Mouse (Mus musculus) G1E (cell line): ENCODE measurements around the gene Ptpn18. TPM values are rescaled to one million over a fixed set of nuclear protein-coding genes. Genes with fewer than 3 reads are reported as not detected.

ENCODE experiments used
- ATAC-seq: 2 replicates; pipeline ENCODE4 v1.8.0; 2016; ENCODE audit warnings: mild to moderate bottlenecking; ENCODE audit not compliant: insufficient number of reproducible peaks, poor library complexity, low FRiP score, severe bottlenecking; ENCODE audit errors: extremely low read depth
- DNase-seq: peaks from one replicate; pipeline ENCODE4 v3.0.0; 2012; ENCODE audit warnings: low spot score
- H3K27me3 ChIP-seq: 2 replicates; pipeline ENCODE4 v1.6.1; 2012; ENCODE audit warnings: mild to moderate bottlenecking, low read length, inconsistent platforms; ENCODE audit not compliant: insufficient read depth
- H3K36me3 ChIP-seq: replicated peaks from 2 replicates; pipeline ENCODE3; 2012; ENCODE audit warnings: mild to moderate bottlenecking, inconsistent platforms
- H3K4me1 ChIP-seq: 2 replicates; pipeline ENCODE4 v1.6.1; 2012; ENCODE audit warnings: low read depth, low read length, inconsistent platforms, mixed read lengths; ENCODE audit not compliant: insufficient read depth
- H3K4me3 ChIP-seq: 2 replicates; pipeline ENCODE4 v1.5.1; 2012; ENCODE audit warnings: low read depth, mild to moderate bottlenecking, inconsistent platforms, low read length, moderate library complexity, mixed read lengths
- H3K9me3 ChIP-seq: replicated peaks from 2 replicates; pipeline ENCODE4 v1.6.1; 2012; ENCODE audit warnings: inconsistent platforms
- CTCF ChIP-seq: IDR thresholded peaks from 2 replicates; pipeline ENCODE4 v1.5.1; 2012; ENCODE audit warnings: low read depth, low read length, inconsistent platforms, mixed read lengths
- GATA1 ChIP-seq: IDR thresholded peaks from 2 replicates; pipeline ENCODE4 v1.6.1; 2012; ENCODE audit warnings: borderline replicate concordance, low read length, inconsistent platforms, mixed read lengths
- GATA2 ChIP-seq: IDR thresholded peaks from 2 replicates; pipeline ENCODE4 v1.6.1; 2012; ENCODE audit warnings: low read depth, low read length, inconsistent platforms, borderline replicate concordance
- POLR2AphosphoS5 ChIP-seq: IDR thresholded peaks from 2 replicates; pipeline ENCODE4 v1.6.1; 2012; ENCODE audit warnings: low read depth, low read length, inconsistent platforms; ENCODE audit not compliant: insufficient replicate concordance
- TAL1 ChIP-seq: conservative IDR thresholded peaks from 2 replicates; pipeline ENCODE4 v1.6.1; 2012; ENCODE audit warnings: low read depth, low read length, inconsistent platforms, mixed read lengths
- polyA plus RNA-seq: library from polyadenylated mRNA; stranded (reverse); fragments of >175 nt; gene quantifications from 2 replicates; pipeline ENCODE4 v1.2.3, GENCODE M21; 2012
- total RNA-seq, 2 experiments: library from RNA; stranded (forward) in 1 of 2; stranded (reverse) in 1 of 2; fragments of 200-1000 nt in 1 of 2; fragments of >200 nt in 1 of 2; fragmentation: Nextera tagmentation in 1 of 2; gene quantifications; 2 replicates each; pipeline ENCODE4 v1.2.3; 2014 to 2017

Gene Ptpn18
- total and polyA plus RNA-seq, 3 experiments: 57.9 to 117 (median 104) TPM

DNA sequence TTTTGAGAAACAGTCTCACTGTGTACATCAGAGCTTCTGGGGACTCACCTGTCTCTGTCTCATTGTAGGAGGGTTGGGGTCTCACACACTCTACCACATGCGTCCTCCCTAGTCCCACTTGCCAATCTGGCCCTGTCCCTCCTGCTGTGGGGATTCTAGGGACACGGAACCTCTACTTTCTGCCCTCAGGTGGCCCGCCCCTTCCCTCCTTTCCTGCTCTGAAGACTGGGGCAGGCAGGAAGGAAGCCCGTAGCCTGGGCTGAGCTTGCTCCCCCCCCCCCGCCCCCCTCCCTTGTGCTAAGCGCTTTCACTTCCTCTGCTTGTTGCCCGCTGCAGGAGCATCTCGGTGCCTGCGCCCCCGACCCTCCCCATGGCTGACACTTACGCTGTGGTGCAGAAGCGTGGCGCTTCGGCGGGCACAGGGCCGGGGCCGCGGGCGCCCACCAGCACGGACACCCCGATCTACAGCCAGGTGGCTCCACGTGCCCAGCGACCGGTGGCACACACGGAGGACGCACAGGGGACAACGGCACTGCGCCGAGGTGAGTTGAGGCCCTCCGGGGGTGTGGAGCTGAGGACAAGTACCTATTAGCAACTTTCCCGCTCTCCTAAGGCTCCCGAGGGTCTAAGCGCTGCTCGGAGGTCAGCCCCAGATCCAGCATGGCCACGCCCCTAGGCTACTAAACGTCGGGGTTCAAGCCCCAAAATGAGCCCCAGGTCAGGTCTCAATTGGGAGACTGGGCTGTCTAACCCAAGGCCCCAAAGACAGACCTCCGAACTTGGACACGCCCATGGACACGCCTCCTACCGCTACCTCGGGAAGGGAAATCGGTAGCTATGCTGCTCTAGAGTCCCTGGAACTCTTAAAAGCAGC is 13.1 kb downstream of the Ptpn18 start:
- peak overlapping the region; percentile 72 for H3K4me3 ChIP-seq
- peaks cover 33% of the 10 kb centered on the region for H3K4me1 ChIP-seq

GRCm38 (mm10) chr1:34478891-34479655 is 19.5 kb downstream of the Ptpn18 start:
- TF ChIP-seq POLR2AphosphoS5: no peak
- no peak for TF ChIP-seq GATA1
- TF ChIP-seq GATA2: no peak
- no peak for TF ChIP-seq TAL1
- no peak for TF ChIP-seq CTCF
- H3K4me3 ChIP-seq: no peak overlapping the region
- no peaks in the 10 kb centered on the region for H3K9me3 ChIP-seq
- DNase-seq: no peak
- peaks cover 24% of the 10 kb centered on the region for H3K4me1 ChIP-seq
- H3K36me3 ChIP-seq: no peaks in the 10 kb centered on the region
- peaks cover 16% of the 10 kb centered on the region for H3K27me3 ChIP-seq
- ATAC-seq: no peak

More for the DNA sequence above, 13.1 kb downstream of the Ptpn18 start:
- Histone ChIP-seq H3K36me3 (peaks cover 6% of the 10 kb centered on the region), H3K9me3 (no peaks in the 10 kb centered on the region), H3K27me3 (peaks cover 27% of the 10 kb centered on the region)
- TF ChIP-seq TAL1: no peak
- ATAC-seq (peak; percentile 86), DNase-seq (peak; percentile 68)

DNA sequence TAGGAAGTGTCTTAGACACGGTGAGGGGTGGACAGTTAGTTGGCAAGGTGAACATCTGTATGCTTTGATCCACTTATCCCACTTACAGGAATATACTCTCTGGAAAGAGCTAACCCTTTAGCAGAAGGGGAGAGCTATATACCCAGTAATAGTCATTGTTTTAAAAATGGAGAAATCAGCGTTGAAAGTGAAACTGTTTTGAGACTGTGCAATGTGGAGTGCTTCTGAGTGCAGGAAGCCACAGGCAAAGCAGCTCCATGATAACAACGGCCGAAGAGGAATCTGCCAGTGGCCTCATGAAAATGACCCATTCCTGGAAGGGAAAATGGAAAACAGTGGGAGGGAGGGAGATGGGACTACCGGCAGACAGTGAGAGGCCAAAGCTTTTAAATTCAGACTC is 21.2 kb downstream of the Ptpn18 start:
- TF ChIP-seq POLR2AphosphoS5 (no peak), TAL1 (no peak), GATA2 (no peak), GATA1 (no peak), CTCF (no peak)
- no peak for ATAC-seq

DNA sequence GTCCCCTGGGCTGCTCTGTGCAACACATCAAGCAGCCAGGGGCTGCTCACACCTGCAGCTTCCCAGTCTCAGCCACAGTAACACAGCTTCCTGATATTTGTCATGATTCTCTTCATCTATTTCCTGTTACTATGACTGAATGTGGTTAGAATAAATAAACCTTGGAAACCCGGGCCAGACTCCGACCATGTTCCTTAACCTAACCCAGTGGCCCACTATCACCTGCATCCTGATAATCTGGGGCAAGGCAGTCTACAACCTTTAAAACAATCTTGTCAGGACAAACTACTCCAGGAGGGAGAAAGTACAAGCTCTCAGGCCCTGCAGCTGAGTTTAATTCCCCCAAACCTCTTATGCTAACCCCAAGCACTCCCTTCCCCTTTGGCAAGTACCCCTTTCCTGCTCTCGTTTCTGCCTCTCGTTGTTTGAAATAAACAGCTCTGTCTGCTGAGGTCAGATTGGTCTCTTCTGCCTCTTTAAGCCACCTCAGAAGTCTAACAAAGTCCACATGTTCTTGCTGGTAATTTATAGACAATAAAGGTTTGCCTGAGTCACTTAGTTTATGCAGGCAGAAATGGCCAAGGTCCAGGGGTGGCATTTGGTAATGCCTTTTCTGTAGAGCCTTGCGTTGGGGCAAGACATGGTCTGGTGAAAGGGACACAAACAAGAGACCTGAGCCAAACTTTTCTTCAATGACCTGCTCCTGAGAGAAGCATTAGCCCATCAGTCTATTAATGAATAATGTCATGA is 22.5 kb downstream of the Ptpn18 start:
- H3K4me1 ChIP-seq: peaks cover 42% of the 10 kb centered on the region

More for the DNA sequence above, 21.2 kb downstream of the Ptpn18 start:
- H3K36me3 ChIP-seq: no peaks in the 10 kb centered on the region
- peaks cover 38% of the 10 kb centered on the region for H3K4me1 ChIP-seq
- no peak overlapping the region for H3K4me3 ChIP-seq
- DNase-seq: no peak
- peaks cover 9% of the 10 kb centered on the region for H3K27me3 ChIP-seq
- no peaks in the 10 kb centered on the region for H3K9me3 ChIP-seq

GRCm38 (mm10) chr1:34484470-34484869 is 24.9 kb downstream of the Ptpn18 start:
- Histone ChIP-seq H3K4me1 (peaks cover 43% of the 10 kb centered on the region), H3K4me3 (no peak overlapping the region), H3K27me3 (peaks cover 4% of the 10 kb centered on the region), H3K36me3 (no peaks in the 10 kb centered on the region), H3K9me3 (no peaks in the 10 kb centered on the region)
- no peak for TF ChIP-seq POLR2AphosphoS5
- TF ChIP-seq CTCF: no peak
- TF ChIP-seq TAL1: no peak
- no peak for TF ChIP-seq GATA1
- TF ChIP-seq GATA2: no peak
- DNase-seq (peak; percentile 43), ATAC-seq (peak; percentile 37)

More for the DNA sequence above, 22.5 kb downstream of the Ptpn18 start:
- no peaks in the 10 kb centered on the region for H3K9me3 ChIP-seq
- ATAC-seq: no peak
- H3K4me3 ChIP-seq: no peak overlapping the region
- no peak for DNase-seq
- peaks cover 9% of the 10 kb centered on the region for H3K27me3 ChIP-seq
- TF ChIP-seq TAL1 (no peak), POLR2AphosphoS5 (no peak), GATA1 (no peak), CTCF (no peak), GATA2 (no peak)
- no peaks in the 10 kb centered on the region for H3K36me3 ChIP-seq

DNA sequence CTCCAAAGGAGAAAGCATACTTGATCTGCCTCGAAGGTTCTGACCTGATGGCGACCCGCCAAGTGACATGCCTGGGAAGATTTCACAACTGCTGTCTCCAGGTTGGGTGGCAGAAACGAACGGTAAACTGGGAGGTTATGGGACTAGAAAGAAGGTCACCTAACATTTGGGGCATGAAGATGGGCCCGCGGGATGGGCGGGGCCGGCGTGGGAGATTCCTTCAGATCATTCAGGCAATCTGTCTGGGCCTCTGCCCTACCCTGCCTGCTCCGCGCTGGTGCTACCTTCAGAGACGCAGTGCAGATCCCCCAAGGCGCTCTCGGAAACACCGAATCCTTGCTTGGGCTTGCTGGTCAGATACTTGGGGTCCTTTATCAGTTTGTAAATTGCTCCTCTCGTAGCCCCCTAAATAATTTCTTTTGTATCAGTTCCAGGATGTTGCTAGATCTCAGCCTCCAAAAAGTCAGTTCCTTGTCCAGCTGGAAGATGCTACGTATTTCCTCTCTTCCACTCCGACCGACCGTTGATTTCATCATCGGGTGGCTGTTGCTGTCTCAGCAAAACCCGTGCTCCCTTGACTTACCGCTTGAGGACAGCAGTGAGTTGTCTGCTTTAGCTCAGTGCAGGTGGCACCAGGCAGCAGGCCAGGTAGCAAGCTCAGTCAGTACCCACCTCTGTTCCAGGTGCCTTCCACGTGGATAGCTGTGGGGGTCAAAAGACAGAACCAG is 26.1 kb downstream of the Ptpn18 start:
- peaks cover 46% of the 10 kb centered on the region for H3K4me1 ChIP-seq
- TF ChIP-seq CTCF (no peak), GATA1 (no peak), GATA2 (no peak), POLR2AphosphoS5 (no peak)
- H3K36me3 ChIP-seq: no peaks in the 10 kb centered on the region
- H3K4me3 ChIP-seq: peak overlapping the region; percentile 50; the same call in 1 of the 2 replicates
- ATAC-seq: no peak
- H3K27me3 ChIP-seq: no peaks in the 10 kb centered on the region
- DNase-seq: no peak
- H3K9me3 ChIP-seq: no peaks in the 10 kb centered on the region
